Mouse (Mus musculus) retina, embryonic 14.5 days (tissue): ENCODE results near the gene Stat2.
A peak's percentile ranks its signal among the peaks of the same experiment; 100 is the strongest.
"Not testable (repeated sequence)": the region's sequence is repeated elsewhere in the genome, so short reads cannot be mapped to it uniquely, and the experiment has no call there.

ENCODE experiments used
- DNase-seq: peaks from one replicate; pipeline ENCODE4 v3.0.0-alpha.2; 2015; ENCODE audit warnings: low spot score

Stat2 gene

DNA sequence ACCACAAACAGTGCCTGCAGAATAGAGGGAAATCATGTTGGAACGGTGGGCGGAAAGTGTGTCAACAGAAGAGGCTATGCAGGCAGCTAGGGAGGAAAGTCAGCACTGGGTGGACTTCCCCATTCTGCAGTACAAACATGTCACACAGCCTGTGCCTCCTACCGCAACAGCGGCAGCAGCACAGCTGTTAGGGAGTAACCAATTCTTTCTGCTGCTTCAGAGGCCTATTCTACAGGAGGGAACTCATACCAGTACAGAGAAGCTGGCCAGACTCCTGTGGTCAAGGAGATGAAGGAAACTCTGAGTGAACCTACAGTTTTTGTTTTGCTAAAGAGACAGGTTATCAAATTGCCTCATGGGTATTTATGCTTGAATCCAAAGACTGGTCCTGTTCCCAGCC lies 11.4 kb upstream of the Stat2 start:
- no peak for DNase-seq

DNA sequence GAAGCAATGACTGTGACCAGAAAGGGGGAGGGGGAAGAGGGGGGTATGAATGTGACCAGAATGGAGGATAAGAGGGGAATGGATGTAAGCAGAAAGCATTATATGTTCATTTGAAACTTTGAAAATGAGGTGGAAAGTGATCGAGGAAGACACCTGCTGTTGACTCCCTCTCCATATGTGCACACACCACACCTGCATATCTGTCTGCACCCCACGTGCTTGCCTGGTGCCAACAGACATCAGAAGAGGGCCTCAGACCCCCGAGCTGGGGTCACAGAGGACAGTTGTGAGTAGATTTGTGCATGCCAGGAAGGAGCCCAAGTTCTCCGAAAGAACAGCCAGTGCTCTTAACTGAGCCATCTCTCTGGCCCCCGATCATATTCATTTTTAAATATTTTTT lies 10.4 kb upstream of the Stat2 start:
- no peak for DNase-seq

GRCm38 (mm10) chr10:128260376-128260775 lies 10.0 kb upstream of the Stat2 start:
- not testable (repeated sequence) for DNase-seq

DNA sequence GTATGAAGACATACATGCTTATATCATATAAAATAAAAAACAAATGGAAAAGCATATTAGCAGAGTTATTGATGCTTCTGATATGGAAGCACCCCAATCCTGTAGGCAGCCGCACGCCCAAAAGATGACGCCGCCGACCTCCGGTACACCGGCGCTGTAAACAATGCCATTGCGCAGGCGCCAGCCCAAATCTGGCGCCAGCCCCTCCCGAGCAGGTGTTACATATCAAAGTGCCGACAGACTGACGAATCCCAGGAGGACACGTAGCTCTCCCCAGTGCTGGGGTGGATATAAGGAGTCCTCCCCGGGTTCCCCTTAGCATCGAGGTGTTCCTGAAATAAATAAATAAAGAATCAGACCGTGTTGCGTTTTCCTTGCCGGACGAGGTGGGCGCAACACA lies 8.1 kb upstream of the Stat2 start:
- DNase-seq = no peak

DNA sequence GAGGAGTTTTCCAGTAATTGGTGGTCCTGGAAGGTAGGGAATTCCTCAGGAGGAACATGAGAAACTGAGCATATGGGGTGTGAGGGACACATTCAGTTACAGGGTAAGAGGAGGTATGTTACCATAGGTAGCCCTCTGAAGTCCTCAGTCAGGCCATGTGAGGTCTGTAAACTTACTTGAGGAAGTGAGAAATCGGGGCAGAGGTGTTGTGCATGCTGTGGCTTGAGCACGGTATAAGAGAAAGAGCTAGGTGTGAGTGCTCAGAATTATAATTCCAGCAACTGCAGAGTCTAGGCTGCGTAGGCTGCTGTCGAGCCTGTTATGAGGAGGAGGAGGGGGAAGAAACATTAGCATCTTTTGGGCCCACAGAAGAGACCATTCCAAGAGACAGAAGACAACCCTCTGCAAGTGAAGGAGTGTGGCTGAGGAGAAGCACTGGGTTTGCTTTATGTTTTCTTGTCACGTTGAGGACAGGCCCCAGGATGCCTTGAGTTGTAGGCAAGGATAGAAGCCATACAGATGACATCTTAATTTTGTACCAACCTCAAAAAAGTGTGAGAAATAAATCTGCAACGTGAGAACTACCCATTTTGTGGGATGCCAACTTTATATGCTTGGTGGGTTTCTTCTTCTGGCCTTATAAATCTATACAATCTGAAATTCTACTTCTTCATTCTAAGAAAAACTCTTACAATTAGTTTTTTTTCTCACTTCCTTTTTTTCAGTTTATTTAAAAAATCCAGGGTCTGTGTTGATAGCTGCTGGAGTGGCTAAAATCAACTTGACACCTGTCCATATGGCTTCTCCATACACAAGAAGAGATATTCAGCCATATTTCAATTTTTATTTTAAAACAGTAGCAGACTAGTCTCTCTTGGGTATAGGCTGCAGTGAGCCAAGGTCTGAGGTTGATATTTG lies 6.7 kb upstream of the Stat2 start:
- no peak for DNase-seq

GRCm38 (mm10) chr10:128268371-128268770 lies 2.0 kb upstream of the Stat2 start, which contains the start of gene Apof:
Gene Apof, plus strand, starts transcription at chr10:128268671.
- no peak for DNase-seq

DNA sequence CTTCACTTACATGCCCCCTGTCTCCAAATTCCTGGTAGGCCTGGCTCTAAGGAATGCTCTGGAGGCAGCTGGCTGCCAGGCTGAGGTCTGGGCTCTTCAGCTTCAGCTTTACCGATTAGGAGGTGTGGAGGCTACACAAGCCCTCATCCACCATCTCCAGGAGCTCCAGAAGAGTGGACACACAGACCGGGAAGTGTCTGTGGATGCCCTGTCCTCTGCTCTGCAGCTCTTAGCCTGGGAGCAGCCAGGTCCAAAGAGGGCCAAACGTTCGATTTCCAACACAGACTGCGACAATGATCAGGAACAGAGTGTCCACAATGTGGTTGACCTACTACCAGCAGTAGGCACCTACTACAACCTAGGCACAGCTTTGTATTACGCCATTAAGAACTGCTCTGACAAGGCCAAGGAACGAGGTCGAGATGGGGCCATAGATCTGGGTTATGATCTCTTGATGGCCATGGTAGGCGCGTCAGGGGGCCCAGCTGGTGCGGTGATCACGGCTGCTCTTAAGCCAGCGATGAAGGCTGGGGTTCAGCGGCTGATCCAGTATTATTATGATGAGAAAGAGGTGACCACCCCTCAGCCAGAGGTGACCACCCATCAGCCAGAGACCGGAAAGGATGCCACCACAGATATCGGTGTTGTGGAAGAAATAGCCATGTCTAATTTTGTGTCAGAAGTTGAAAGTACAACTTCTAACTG lies 1.0 kb upstream of the Stat2 start:
- no peak for DNase-seq

GRCm38 (mm10) chr10:128270866-128271265 lies 507 bp downstream of the Stat2 start:
- no peak for DNase-seq

- no peak for DNase-seq
These were observed 1.5 kb downstream of the Stat2 start for GRCm38 (mm10) chr10:128271883-128272282.

- DNase-seq = not testable (repeated sequence)
These were observed 2.6 kb downstream of the Stat2 start for GRCm38 (mm10) chr10:128272819-128273439.

- not testable (repeated sequence) for DNase-seq
These were observed 5.0 kb downstream of the Stat2 start for GRCm38 (mm10) chr10:128275374-128275773.

DNA sequence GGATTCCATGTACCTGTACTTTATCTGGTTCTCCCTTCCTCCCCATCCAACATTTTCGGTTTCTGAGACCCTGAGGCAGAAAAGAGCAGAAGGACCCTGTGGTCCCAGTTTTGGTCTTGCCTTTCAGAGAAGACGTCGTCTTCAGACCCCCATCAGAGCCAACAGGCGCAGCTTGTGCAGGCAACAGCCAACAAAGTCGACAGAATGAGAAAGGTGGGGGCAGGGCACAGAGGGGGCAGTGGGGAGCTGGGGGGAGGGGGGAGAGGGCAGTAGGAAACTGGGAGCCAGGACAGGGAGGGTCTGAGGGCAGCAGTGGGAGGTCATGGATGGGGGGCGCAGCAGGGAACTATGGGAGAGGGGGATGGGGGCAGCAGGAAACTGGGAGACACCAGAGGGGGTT lies 7.8 kb downstream of the Stat2 start:
- DNase-seq = no peak

DNA sequence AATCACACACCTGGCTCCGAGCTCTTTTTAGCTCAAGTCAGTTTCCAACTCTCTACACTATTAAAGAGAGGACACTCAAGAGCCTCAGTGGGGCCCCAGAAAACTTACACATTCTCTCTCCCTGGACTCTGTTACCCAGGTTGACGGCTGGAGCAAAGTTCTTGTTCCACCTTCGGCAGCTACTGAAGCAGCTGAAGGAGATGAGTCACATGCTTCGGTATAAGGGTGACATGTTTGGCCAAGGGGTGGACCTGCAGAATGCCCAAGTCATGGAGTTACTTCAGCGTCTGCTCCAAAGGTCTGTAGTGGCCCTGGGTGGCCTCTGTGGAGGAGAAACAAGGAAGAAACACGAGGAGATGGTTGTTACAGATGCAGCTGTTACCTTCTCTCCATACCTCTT lies 10.6 kb downstream of the Stat2 start:
- DNase-seq = no peak

DNA sequence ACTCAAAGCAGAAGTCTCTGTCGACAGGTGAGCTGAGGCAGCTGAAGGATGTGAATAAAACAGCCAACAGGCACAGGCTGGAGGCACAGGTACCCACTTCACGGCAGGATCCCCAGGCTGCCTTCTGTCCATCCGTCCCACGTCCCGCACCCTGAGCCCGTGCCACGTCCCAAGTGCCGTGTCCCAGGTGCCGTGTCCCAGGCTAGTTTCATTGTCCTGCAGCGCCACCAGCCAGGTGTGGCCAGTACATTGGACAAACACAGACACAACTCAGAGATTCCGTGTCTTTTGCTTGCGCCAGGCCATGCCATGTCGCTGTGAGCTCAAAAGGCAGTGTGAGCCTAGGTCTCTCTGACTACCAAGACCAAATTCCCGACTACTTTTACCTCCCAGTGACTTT lies 11.3 kb downstream of the Stat2 start:
- no peak for DNase-seq

DNA sequence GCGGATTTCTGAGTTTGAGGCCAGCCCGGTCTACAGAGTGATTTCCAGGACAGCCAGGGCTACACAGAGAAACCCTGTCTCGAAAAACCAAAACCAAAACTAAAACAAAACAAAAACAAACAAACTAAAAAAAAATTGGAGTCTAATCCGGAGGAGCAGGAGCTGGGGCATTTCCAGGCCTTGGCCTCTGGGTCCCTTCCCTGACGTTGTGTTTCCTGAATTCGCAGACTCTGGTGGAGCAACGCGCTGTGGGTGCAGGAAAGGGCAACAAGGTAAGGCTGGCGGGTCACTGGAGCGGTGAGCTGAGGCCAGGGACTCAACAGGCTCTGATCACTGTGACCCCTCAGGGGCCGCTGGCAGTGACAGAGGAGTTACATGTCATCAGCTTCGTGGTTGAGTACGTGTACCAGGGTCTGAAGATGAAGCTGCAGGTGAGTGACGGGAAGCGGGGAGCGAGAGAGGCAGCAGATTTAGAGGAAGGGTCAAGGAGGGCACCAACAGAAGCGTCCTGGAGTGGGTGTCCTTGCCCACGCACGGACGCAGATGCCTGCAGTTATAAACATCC lies 12.6 kb downstream of the Stat2 start:
- DNase-seq = no peak

DNA sequence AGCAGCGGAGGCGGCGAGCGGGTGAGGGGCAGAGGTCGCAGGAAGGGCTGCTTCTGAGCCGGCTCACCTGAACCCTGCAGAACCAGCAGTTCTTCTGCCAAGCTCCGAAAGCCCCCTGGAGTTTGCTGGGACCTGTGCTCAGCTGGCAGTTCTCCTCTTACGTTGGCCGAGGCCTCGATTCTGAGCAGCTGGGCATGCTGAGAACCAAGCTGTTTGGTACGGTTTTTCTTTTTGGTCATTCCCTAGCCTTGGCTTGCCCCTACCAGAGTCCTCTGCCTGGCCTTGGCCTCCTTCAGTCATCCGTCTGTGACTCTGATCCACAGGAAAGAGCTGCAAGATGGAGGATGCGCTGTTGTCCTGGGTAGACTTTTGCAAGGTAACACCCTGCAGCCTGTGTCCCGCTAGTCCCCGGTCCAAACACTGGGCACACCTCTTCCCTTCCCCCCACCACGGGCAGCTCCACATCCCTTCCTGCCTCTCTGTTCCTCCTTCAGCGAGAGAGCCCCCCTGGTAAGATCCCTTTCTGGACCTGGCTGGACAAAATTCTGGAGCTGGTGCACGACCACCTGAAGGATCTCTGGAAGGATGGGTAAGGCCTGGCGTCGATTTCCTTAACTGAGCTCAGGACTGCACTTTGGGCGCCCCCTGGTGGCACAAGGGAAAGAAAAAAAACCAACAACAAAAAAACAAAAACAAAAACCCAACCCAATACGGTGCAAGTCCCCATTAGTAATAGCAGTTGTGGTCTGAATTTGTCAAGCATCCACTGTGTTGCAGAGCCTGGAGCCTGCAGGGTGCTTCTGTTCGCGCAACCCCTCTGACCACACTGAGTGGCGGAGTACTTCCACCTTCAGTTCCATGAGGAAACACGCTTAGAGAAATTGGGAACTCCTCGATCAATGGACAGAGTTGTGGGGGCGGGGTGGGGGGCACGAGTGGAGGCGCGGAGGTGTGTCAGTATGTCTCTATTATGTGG lies 13.5 kb downstream of the Stat2 start:
- DNase-seq = peak; percentile 84

GRCm38 (mm10) chr10:128290594-128290993 lies 20.2 kb downstream of the Stat2 start:
- not testable (repeated sequence) for DNase-seq

DNA sequence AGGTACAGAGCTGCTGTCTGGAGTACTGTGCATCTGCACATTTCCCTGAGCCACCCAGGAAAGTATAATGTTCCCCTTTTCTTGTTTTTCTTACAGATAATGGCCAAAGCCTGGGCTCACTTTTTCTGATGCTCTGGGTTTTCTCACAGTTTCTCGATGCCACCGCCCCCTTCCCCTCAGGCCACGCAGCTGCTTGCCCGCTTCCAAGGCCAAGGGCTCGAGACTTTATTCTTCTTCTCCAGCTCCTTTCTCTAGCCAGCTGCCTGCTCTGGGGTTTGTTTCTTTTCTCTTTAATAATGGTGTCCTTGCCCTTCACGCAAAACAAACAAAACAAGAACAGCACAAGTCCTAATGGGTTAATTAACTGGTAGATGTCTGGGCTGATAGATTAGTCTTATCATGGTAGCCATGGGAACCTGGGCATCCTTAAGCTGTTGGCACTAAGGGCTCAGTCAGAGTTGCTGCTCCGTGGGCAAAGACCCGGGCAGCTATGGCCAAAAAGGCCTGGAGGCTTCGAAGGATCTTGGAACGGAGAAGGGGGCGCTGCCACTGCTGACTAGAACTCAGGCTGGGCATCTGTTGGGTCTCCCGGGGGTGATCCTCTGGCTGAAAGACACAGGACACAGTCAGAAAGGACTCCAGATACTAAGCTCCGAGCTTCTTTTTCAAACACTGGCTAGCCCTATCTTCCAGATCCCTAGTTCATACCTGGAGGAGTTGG lies 26.2 kb downstream of the Stat2 start:
- no peak for DNase-seq

GRCm38 (mm10) chr10:128297221-128297620 lies 26.9 kb downstream of the Stat2 start:
- no peak for DNase-seq

DNA sequence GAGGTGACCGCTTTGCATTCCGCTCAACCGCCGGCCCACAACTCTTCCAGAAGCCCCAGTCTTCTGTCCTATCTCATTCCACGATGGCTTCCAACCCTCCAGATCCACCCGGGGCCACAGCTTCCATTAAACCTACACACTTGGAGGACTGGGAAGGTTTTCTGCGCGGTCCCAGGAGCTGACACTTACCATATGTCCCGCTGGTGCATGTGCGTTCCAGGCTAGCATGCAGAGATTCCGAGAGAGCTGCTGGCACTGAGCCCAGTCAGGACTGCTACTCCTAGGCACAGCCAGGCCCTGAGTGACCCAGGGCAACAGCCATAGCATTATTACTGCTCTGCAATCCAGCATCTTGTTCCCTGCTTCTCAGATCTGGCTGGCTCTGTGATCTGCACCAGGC lies 27.3 kb downstream of the Stat2 start:
- no peak for DNase-seq

DNA sequence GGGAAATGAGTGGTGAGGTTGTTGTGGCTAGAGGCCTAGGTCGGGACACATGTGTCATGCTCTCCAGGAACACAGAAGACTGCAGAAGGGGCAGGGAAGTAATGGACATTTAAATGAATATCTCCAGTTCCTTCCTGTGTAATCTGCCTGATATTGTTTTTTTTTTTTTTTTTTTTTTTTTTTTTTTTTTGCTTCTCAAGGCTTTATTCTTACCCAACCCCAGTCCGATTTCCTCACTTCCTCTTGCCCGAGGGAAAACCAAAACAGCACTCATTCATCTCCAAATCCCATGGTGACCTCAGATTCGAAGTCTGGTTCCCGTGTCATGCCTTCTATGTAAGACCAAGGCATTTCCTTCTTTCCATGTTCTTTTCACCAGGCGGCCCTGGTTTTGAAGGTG lies 27.9 kb downstream of the Stat2 start:
- no peak for DNase-seq
